Mouse (Mus musculus) olfactory bulb, adult 2 months (tissue): ENCODE data around the gene Arhgef3. TPM values are rescaled to one million over a fixed set of nuclear protein-coding genes. Genes with fewer than 3 reads are reported as not detected.

Experiments
- H3K27ac ChIP-seq: fragments of 200-500 bp; 2 replicates; pipeline ENCODE4 v1.5.1; 2012; ENCODE audit warnings: low read depth, low read length; ENCODE audit not compliant: insufficient read depth
- H3K4me1 ChIP-seq: fragments of 200-500 bp; 2 replicates; pipeline ENCODE4 v1.6.1; 2012; ENCODE audit warnings: low read length; ENCODE audit not compliant: control insufficient read depth, insufficient read depth
- H3K4me3 ChIP-seq: fragments of 200-500 bp; 2 replicates; pipeline ENCODE4 v1.5.1; 2012; ENCODE audit warnings: mild to moderate bottlenecking, low read depth, low read length, moderate library complexity; ENCODE audit not compliant: insufficient read depth
- CTCF ChIP-seq: fragments of 200-500 bp; IDR thresholded peaks from 2 replicates; pipeline ENCODE4 v1.5.1; 2012; ENCODE audit warnings: low read depth, mild to moderate bottlenecking, low read length, moderate library complexity; ENCODE audit not compliant: insufficient read depth
- POLR2A ChIP-seq: fragments of 200-500 bp; IDR thresholded peaks from 2 replicates; pipeline ENCODE4 v1.6.1; 2012; ENCODE audit warnings: mild to moderate bottlenecking, low read depth, low read length, moderate library complexity; ENCODE audit not compliant: insufficient read depth
- WGBS: fragments of 180-500 bp; shearing (Covaris S2); methylation state at CpG from one replicate; pipeline ENCODE4 v1.1.7; 2018; 5-methylcytosine and 5-hydroxymethylcytosine counted together
- polyA plus RNA-seq: library from polyadenylated mRNA; stranded (reverse); fragments of >200 nt; gene quantifications from 2 replicates; pipeline ENCODE4 v1.2.4, GENCODE M21; 2012; ENCODE audit warnings: low replicate concordance; ENCODE audit not compliant: missing spikeins, insufficient read depth, insufficient read length

The Arhgef3 gene
- polyA plus RNA-seq, 1 experiment = not detected

DNA sequence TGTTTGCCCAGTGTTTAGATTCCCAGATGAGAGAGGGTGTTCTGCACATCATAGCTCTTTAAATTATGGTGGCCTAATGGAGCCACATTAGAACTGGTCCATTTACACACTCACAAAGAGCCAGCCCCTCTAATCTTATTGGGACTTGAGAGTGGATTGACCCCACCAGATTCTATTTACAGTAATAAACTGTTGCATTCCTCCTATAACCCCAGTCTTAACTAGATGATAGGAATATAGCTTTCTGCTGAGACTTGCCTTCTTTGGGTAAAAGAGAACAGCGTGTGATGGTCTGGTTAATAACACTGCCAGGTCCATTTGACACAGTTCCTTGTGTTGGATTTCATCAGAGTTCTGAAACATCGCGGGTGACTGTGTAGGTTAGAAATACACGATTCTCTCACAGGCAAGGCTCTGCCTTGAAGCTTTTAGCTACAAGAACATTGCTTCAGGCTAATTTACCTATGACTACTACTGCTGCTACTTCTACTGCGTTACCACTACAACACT, 268.7 kb downstream of the Arhgef3 start:
- Histone ChIP-seq H3K4me3 (no peak overlapping the region), H3K27ac (no peak overlapping the region), H3K4me1 (no peaks in the 10 kb centered on the region)
- WGBS = 87% methylated on average over 5 of the region's 5 CpGs
- TF ChIP-seq POLR2A (no peak), CTCF (no peak)

DNA sequence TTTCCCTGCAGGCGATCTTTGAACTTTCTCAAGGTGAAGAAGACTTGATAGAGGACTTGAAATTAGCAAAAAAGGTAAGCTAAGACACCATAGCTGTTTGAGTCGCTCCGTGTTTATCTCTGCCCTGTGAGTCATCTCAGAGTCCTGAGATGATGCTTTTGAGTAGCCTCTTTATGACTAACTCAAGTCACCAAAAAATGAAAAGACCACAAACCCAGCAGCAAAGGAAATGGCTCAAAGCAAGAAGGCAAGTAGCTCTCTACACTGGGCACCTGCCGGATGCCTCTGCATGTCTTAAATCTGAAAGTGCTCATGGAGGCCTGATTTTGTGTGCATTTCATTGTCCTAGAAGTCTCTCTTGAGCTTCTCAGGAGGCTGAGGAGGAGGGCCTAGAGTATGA, 269.4 kb downstream of the Arhgef3 start:
- no peak overlapping the region for H3K4me3 ChIP-seq
- no peak for TF ChIP-seq POLR2A
- TF ChIP-seq CTCF = no peak
- no peaks in the 10 kb centered on the region for H3K4me1 ChIP-seq
- 92% methylated on average over 4 of the region's 4 CpGs for WGBS
- H3K27ac ChIP-seq = no peak overlapping the region

GRCm38 (mm10) chr14:27388616-27389015, 273.9 kb downstream of the Arhgef3 start:
- H3K4me1 ChIP-seq = peaks cover 5% of the 10 kb centered on the region; the same call in 1 of the 2 replicates
- no peak overlapping the region for H3K4me3 ChIP-seq
- TF ChIP-seq POLR2A (no peak), CTCF (no peak)
- H3K27ac ChIP-seq = no peak overlapping the region

DNA sequence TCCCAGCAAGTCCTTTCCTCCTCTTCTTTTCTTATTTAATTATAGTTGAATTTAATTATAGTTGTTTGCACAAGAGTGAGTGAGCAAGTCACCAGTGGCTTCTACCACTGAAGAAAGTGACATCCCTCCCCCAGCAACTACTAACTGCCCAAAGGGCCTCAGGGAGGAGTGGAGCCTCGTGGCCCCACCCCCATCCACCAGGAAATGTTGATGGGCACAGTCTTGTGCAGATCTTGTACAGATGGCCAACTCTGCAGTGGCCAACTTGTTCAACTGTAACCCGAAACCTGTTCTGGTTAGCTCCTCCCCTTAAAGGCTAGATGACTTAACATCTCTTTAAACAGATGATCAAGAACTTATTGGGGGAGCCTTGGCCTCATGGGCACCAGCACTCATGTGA, 275.0 kb downstream of the Arhgef3 start:
- WGBS = 78% methylated on average over 2 of the region's 2 CpGs
- no peak for TF ChIP-seq CTCF
- no peak for TF ChIP-seq POLR2A

DNA sequence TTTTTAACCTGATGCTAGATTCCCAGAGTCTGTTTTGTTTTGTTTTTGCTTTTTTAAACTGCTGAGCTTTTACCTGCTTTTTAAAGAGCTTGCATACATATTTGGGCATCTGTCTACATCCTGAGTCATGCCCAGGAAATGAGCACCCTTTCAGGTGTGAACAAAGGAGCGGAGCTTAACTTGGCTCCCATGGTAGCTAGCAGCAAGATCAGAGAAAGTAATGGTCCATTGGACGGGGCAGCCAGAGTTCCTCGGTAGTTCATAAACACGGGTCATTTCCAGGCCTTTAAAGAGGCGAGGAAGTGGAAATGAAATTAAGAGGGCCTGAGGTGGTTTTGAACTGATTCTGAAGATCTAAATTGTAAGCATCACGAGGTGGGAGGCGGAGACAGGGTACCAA, 276.0 kb downstream of the Arhgef3 start:
- TF ChIP-seq CTCF (no peak), POLR2A (no peak)
- WGBS = 32% methylated on average over 7 of the region's 7 CpGs
- no peak overlapping the region for H3K27ac ChIP-seq
- H3K4me1 ChIP-seq = peaks cover 5% of the 10 kb centered on the region; the same call in 1 of the 2 replicates
- H3K4me3 ChIP-seq = no peak overlapping the region

More for the DNA sequence above, 275.0 kb downstream of the Arhgef3 start:
- no peak overlapping the region for H3K4me3 ChIP-seq
- H3K4me1 ChIP-seq = peaks cover 5% of the 10 kb centered on the region; the same call in 1 of the 2 replicates
- H3K27ac ChIP-seq = no peak overlapping the region

GRCm38 (mm10) chr14:27391776-27392308, 277.1 kb downstream of the Arhgef3 start:
- peaks cover 5% of the 10 kb centered on the region; the same call in 1 of the 2 replicates for H3K4me1 ChIP-seq
- no peak overlapping the region for H3K27ac ChIP-seq
- TF ChIP-seq CTCF = no peak
- WGBS = 75% methylated on average over 9 of the region's 9 CpGs
- no peak overlapping the region for H3K4me3 ChIP-seq

GRCm38 (mm10) chr14:27392660-27393059, 278.0 kb downstream of the Arhgef3 start:
- Histone ChIP-seq H3K4me3 (no peak overlapping the region), H3K4me1 (peaks cover 5% of the 10 kb centered on the region; the same call in 1 of the 2 replicates), H3K27ac (no peak overlapping the region)
- 97% methylated on average over 2 of the region's 2 CpGs for WGBS
- TF ChIP-seq CTCF (no peak), POLR2A (no peak)

DNA sequence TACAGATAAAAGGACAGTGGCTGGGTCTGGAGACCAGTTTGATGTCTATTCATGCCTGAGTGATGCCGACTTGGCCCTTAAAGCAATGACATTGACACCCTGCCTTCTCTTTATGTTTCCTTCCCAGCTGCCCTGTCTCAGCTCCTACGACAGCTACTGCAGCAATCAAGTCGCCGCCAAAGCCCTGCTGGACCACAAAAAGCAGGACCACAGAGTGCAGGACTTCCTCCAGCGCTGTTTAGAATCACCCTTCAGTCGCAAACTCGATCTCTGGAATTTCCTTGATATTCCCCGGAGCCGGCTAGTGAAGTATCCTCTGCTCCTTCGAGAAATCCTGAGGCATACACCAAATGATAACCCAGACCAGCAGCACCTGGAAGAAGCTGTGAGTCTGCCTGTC, 279.1 kb downstream of the Arhgef3 start:
- H3K4me1 ChIP-seq = peaks cover 5% of the 10 kb centered on the region; the same call in 1 of the 2 replicates
- no peak overlapping the region for H3K27ac ChIP-seq
- WGBS = 80% methylated on average over 10 of the region's 10 CpGs
- no peak overlapping the region for H3K4me3 ChIP-seq
- no peak for TF ChIP-seq POLR2A
- no peak for TF ChIP-seq CTCF

GRCm38 (mm10) chr14:27396424-27396823, 281.7 kb downstream of the Arhgef3 start:
- no peak for TF ChIP-seq CTCF
- no peak for TF ChIP-seq POLR2A
- 89% methylated on average over 7 of the region's 7 CpGs for WGBS
- Histone ChIP-seq H3K4me1 (peaks cover 13% of the 10 kb centered on the region), H3K27ac (no peak overlapping the region), H3K4me3 (no peak overlapping the region)
